Mouse (Mus musculus) inflammation-experienced regulatory T-cells, adult 6 months (primary cell): Measurements from ENCODE around the gene Wrb. TPM values are rescaled to one million over a fixed set of nuclear protein-coding genes. Genes with fewer than 3 reads are reported as not detected.
A peak's percentile ranks its signal among the peaks of the same experiment; 100 is the strongest.

Experiments
- ATAC-seq: one replicate; pipeline ENCODE4 v1.8.0; 2017
- polyA plus RNA-seq, 3 experiments: library from polyadenylated mRNA; unstranded; fragments of 100-300 nt; shearing (Covaris generic); gene quantifications; one replicate each; pipeline ENCODE4 v1.2.1; 2017

The Wrb gene
- polyA plus RNA-seq, 3 experiments from 2014 or later = 11.3 to 23.6 (median 18.2) TPM

- ATAC-seq = peak; percentile 50
Measured at GRCm38 (mm10) chr16:96159091-96159731, 14.0 kb downstream of the Wrb start.

- no peak for ATAC-seq
Measured at GRCm38 (mm10) chr16:96159794-96160346, 14.7 kb downstream of the Wrb start.

- ATAC-seq = no peak
Measured at GRCm38 (mm10) chr16:96160927-96161326, 15.7 kb downstream of the Wrb start.

GRCm38 (mm10) chr16:96161336-96161735 is 16.1 kb downstream of the Wrb start:
- ATAC-seq = no peak

GRCm38 (mm10) chr16:96165723-96166264 is 20.6 kb downstream of the Wrb start:
- ATAC-seq = no peak

GRCm38 (mm10) chr16:96168837-96169236 is 23.6 kb downstream of the Wrb start:
- no peak for ATAC-seq

GRCm38 (mm10) chr16:96173648-96174047 is 28.4 kb downstream of the Wrb start:
- ATAC-seq = no peak

GRCm38 (mm10) chr16:96175399-96175798 is 30.2 kb downstream of the Wrb start:
- ATAC-seq = no peak

GRCm38 (mm10) chr16:96179156-96179555 is 33.9 kb downstream of the Wrb start:
- ATAC-seq = no peak

- no peak for ATAC-seq
Measured at GRCm38 (mm10) chr16:96187619-96188018, 42.4 kb downstream of the Wrb start.

- peak; percentile 92 for ATAC-seq
Measured at GRCm38 (mm10) chr16:96191531-96192506, 46.6 kb downstream of the Wrb start, which contains the start of gene Lca5l. Lca5l (minus strand) TSS chr16:96192271.

GRCm38 (mm10) chr16:96199913-96200701 is 54.9 kb downstream of the Wrb start, which contains the start of gene Sh3bgr:
Sh3bgr (plus strand) TSS chr16:96200450.
- no peak for ATAC-seq

GRCm38 (mm10) chr16:96200702-96201028 is 55.5 kb downstream of the Wrb start:
- ATAC-seq = no peak

GRCm38 (mm10) chr16:96201485-96202232 is 56.5 kb downstream of the Wrb start:
- no peak for ATAC-seq

Other genes starting within 250 kb of the Wrb start
- gene Psmg1, start 154.4 kb upstream of the Wrb start, polyA plus RNA-seq = 10 to 100 TPM; 20.2 to 27.5 (median 25.2) TPM
- 10 to 100 TPM; 26.9 to 55.5 (median 47.3) TPM for gene Brwd1, start 62.9 kb upstream of the Wrb start, polyA plus RNA-seq
- gene Hmgn1, start 17.7 kb upstream of the Wrb start, polyA plus RNA-seq = 10 to 100 TPM; 57.3 to 89.3 (median 57.4) TPM
- not detected for gene Lca5l, start 46.9 kb downstream of the Wrb start, polyA plus RNA-seq
- not detected for gene Sh3bgr, start 55.0 kb downstream of the Wrb start, polyA plus RNA-seq
- gene B3galt5, start 90.4 kb downstream of the Wrb start, polyA plus RNA-seq = 1 to 10 TPM in 2 of 3 experiments, under 1 TPM in 1; 0.65 to 5.3 (median 3.9) TPM